Mouse (Mus musculus) lung, postnatal 0 days (tissue): ENCODE data around the gene Prss35.

Source experiments
- CTCF ChIP-seq: IDR thresholded peaks from 2 replicates; pipeline ENCODE4 v1.5.1; 2016; ENCODE audit warnings: antibody characterized with exemption, mild to moderate bottlenecking
- EP300 ChIP-seq: IDR thresholded peaks from 2 replicates; pipeline ENCODE4 v1.6.1; 2016; ENCODE audit warnings: antibody characterized with exemption, mild to moderate bottlenecking, control low read depth

GRCm38 (mm10) chr9:86773996-86774395 is 30.5 kb downstream of the Prss35 start:
- TF ChIP-seq CTCF (no peak), EP300 (no peak)
